Comparison of ENCODE assay signal across 22 mouse cellular contexts in genomic region chr9:91048569-91048968, GRCm38 (mm10).
A peak's percentile ranks its signal among the peaks of the same experiment; 100 is the strongest.
DNase-seq lines count a peak whose midpoint lies in the region; ATAC-seq and TF ChIP-seq lines count a peak whose summit lies in the region.
"Had no signal": no experiment of that assay in that cellular context is flagged by ENCODE, and none has a peak within 500 bp of the region (broad histone marks: within the 10 kb centered on the region; RNA-seq: fewer than 3 reads in every experiment).

No protein-coding gene starts in this region.

- no peak overlapping the region for H3K4me2 ChIP-seq in kidney, postnatal 0 days (ENCODE audit: low read length)
- no peak overlapping the region for H3K4me2 ChIP-seq in midbrain, embryonic 11.5 days
- H3K4me2 ChIP-seq in midbrain, embryonic 13.5 days (replicated peaks) = no peak overlapping the region
- H3K4me2 ChIP-seq: embryonic facial prominence, embryonic 12.5 days; heart, embryonic 15.5 days; kidney, embryonic 15.5 days; liver, embryonic 15.5 days; midbrain, embryonic 15.5 days; neural tube, embryonic 15.5 days had no signal

- no peaks in the 10 kb centered on the region for H3K27me3 ChIP-seq in kidney, postnatal 0 days (ENCODE audit: insufficient read depth, low read length)
- no peaks in the 10 kb centered on the region for H3K27me3 ChIP-seq in midbrain, embryonic 11.5 days (ENCODE audit: control insufficient read depth, insufficient read depth, low read length)
- H3K27me3 ChIP-seq in midbrain, embryonic 13.5 days = no peaks in the 10 kb centered on the region
- no peaks in the 10 kb centered on the region for H3K27me3 ChIP-seq in thymus, adult 2 months (ENCODE audit: control insufficient read depth, insufficient read depth, low read length)
- H3K27me3 ChIP-seq: embryonic facial prominence, embryonic 12.5 days; heart, embryonic 15.5 days; kidney, embryonic 15.5 days; liver, embryonic 15.5 days; midbrain, embryonic 15.5 days; neural tube, embryonic 15.5 days had no signal

- no peak overlapping the region for H3K4me3 ChIP-seq in kidney, postnatal 0 days (replicated peaks; ENCODE audit: low read depth, low read length)
- no peak overlapping the region for H3K4me3 ChIP-seq in midbrain, embryonic 11.5 days (ENCODE audit: low read depth, low read length)
- no peak overlapping the region for H3K4me3 ChIP-seq in midbrain, embryonic 13.5 days (replicated peaks)
- no peak overlapping the region for H3K4me3 ChIP-seq in thymus, adult 2 months (ENCODE audit: control insufficient read depth, insufficient read depth, low read length)
- H3K4me3 ChIP-seq: embryonic facial prominence, embryonic 12.5 days; heart, adult 2 months; heart, embryonic 15.5 days; kidney, embryonic 15.5 days; liver, embryonic 15.5 days; midbrain, embryonic 15.5 days; myocyte; neural tube, embryonic 15.5 days had no signal

- no peak for TF ChIP-seq POLR2A in thymus, adult 2 months (IDR thresholded peaks at IDR 0.05; ENCODE audit: control insufficient read depth, extremely low read depth, insufficient read depth, low read length, poor library complexity)

- no peak overlapping the region for H3K27ac ChIP-seq in kidney, postnatal 0 days
- no peak overlapping the region for H3K27ac ChIP-seq in midbrain, embryonic 11.5 days (ENCODE audit: low read depth, low read length)
- no peak overlapping the region for H3K27ac ChIP-seq in midbrain, embryonic 13.5 days
- H3K27ac ChIP-seq in thymus, adult 2 months (ENCODE audit: control insufficient read depth, insufficient read depth, low read length) = no peak overlapping the region
- H3K27ac ChIP-seq: embryonic facial prominence, embryonic 12.5 days; heart, adult 2 months; heart, embryonic 15.5 days; kidney, embryonic 15.5 days; liver, embryonic 15.5 days; midbrain, embryonic 15.5 days; neural tube, embryonic 15.5 days had no signal

- DNase-seq in cerebellum, postnatal 10 days = peak; percentile 9 to 16
- no peak for DNase-seq in cerebellum, postnatal 36 days
- DNase-seq in kidney, postnatal 0 days (ENCODE audit: low spot score) = no peak
- DNase-seq in kidney, adult 18-20 months = no peak
- DNase-seq in midbrain, embryonic 11.5 days (ENCODE audit: low spot score, missing footprints) = peak; percentile 4
- DNase-seq in thymus, adult 2 months = no peak
- DNase-seq in layer of hippocampus, postnatal 14 days (ENCODE audit: low spot score in 2 of 2) = no peak
- DNase-seq: adrenal gland, postnatal 36 days; cerebellum, adult 2 months; gastrocnemius, postnatal 14 days; heart, adult 2 months; heart, postnatal 4 days; lung, postnatal 10 days had no signal

- no peaks in the 10 kb centered on the region for H3K4me1 ChIP-seq in kidney, postnatal 0 days (replicated peaks; ENCODE audit: insufficient read depth, low read length)
- H3K4me1 ChIP-seq in midbrain, embryonic 11.5 days (ENCODE audit: control insufficient read depth, insufficient read depth, low read length) = no peaks in the 10 kb centered on the region
- no peaks in the 10 kb centered on the region for H3K4me1 ChIP-seq in midbrain, embryonic 13.5 days (replicated peaks)
- no peaks in the 10 kb centered on the region for H3K4me1 ChIP-seq in thymus, adult 2 months (replicated peaks; ENCODE audit: control insufficient read depth, insufficient read depth, low read length)
- H3K4me1 ChIP-seq: embryonic facial prominence, embryonic 12.5 days; heart, embryonic 15.5 days; kidney, embryonic 15.5 days; liver, embryonic 15.5 days; midbrain, embryonic 15.5 days; neural tube, embryonic 15.5 days had no signal

- WGBS in kidney, postnatal 0 days = 31% methylated on average over 2 of the region's 2 CpGs
- 50% methylated on average over 2 of the region's 2 CpGs for WGBS in midbrain, embryonic 11.5 days
- 41% methylated on average over 2 of the region's 2 CpGs for WGBS in midbrain, embryonic 13.5 days
- WGBS in thymus, adult 2 months = 45% methylated on average over 2 of the region's 2 CpGs

- TF ChIP-seq CTCF in kidney, postnatal 0 days (IDR thresholded peaks at IDR 0.05; ENCODE audit: low read depth) = peak; percentile 39
- TF ChIP-seq CTCF in thymus, adult 2 months (IDR thresholded peaks at IDR 0.05; ENCODE audit: borderline replicate concordance, control insufficient read depth, extremely low read depth, insufficient read depth, low read length, poor library complexity) = no peak

- no peak overlapping the region for H3K9ac ChIP-seq in kidney, postnatal 0 days (ENCODE audit: low read depth, low read length)
- H3K9ac ChIP-seq in midbrain, embryonic 11.5 days (ENCODE audit: low read length) = no peak overlapping the region
- H3K9ac ChIP-seq in midbrain, embryonic 13.5 days (replicated peaks) = no peak overlapping the region
- H3K9ac ChIP-seq: embryonic facial prominence, embryonic 12.5 days; heart, embryonic 15.5 days; kidney, embryonic 15.5 days; liver, embryonic 15.5 days; midbrain, embryonic 15.5 days; neural tube, embryonic 15.5 days had no signal

- no peaks in the 10 kb centered on the region for H3K36me3 ChIP-seq in kidney, postnatal 0 days (ENCODE audit: insufficient read depth, low read length)
- no peaks in the 10 kb centered on the region for H3K36me3 ChIP-seq in midbrain, embryonic 11.5 days (ENCODE audit: control insufficient read depth, insufficient read depth, low read length)
- H3K36me3 ChIP-seq in midbrain, embryonic 13.5 days = no peaks in the 10 kb centered on the region
- no peaks in the 10 kb centered on the region for H3K36me3 ChIP-seq in thymus, adult 2 months (ENCODE audit: control insufficient read depth, insufficient read depth, low read length)
- H3K36me3 ChIP-seq: embryonic facial prominence, embryonic 12.5 days; heart, embryonic 15.5 days; kidney, embryonic 15.5 days; liver, embryonic 15.5 days; midbrain, embryonic 15.5 days; neural tube, embryonic 15.5 days had no signal

- no peak for ATAC-seq in kidney, postnatal 0 days (replicated peaks; ENCODE audit: low FRiP score, low read depth)
- ATAC-seq in midbrain, embryonic 11.5 days (ENCODE audit: low FRiP score) = no peak
- no peak for ATAC-seq in midbrain, embryonic 13.5 days
- ATAC-seq: forebrain, embryonic 14.5 days; midbrain, embryonic 15.5 days had no signal

- H3K9me3 ChIP-seq in kidney, postnatal 0 days (replicated peaks; ENCODE audit: low read length) = no peaks in the 10 kb centered on the region
- no peaks in the 10 kb centered on the region for H3K9me3 ChIP-seq in midbrain, embryonic 11.5 days (ENCODE audit: control insufficient read depth, low read length)
- H3K9me3 ChIP-seq in midbrain, embryonic 13.5 days = no peaks in the 10 kb centered on the region
- H3K9me3 ChIP-seq: embryonic facial prominence, embryonic 12.5 days; heart, embryonic 15.5 days; kidney, embryonic 15.5 days; liver, embryonic 15.5 days; midbrain, embryonic 15.5 days; neural tube, embryonic 15.5 days had no signal

Comparison
In these comparisons a context has a peak if more than half of its experiments do, and no peak if none do; other contexts are left out.
1. DNase-seq: peak in cerebellum, postnatal 10 days (2 of 2) and midbrain, embryonic 11.5 days (single experiment); none in cerebellum, postnatal 36 days (0 of 2), kidney, postnatal 0 days (single experiment), kidney, adult 18-20 months (single experiment), thymus, adult 2 months (single experiment) and layer of hippocampus, postnatal 14 days (0 of 2).